Mouse (Mus musculus) CH12.LX (cell line): ENCODE results near the gene Sptbn2. TPM values are rescaled to one million over a fixed set of nuclear protein-coding genes. Genes with fewer than 3 reads are reported as not detected.

ENCODE experiments used
- DNase-seq: peaks from one replicate; pipeline ENCODE4 v3.0.0-alpha.2; 2013; ENCODE audit errors: extremely low read depth
- H3K27ac ChIP-seq: 2 replicates; pipeline ENCODE4 v1.5.1; 2012; ENCODE audit warnings: low read depth, mild to moderate bottlenecking, control low read depth, moderate library complexity; ENCODE audit not compliant: insufficient read depth
- H3K27me3 ChIP-seq: replicated peaks from 2 replicates; pipeline ENCODE3; 2012; ENCODE audit warnings: inconsistent platforms
- H3K36me3 ChIP-seq, 2 experiments: replicated peaks in 1 of 2; 2 replicates each; pipeline versions ENCODE3 to v1.6.1; 2012; ENCODE audit warnings: inconsistent platforms in 1 of 2, low read length in 1 of 2, mild to moderate bottlenecking in 1 of 2, mixed read lengths in 1 of 2, moderate library complexity in 1 of 2; ENCODE audit not compliant: control insufficient read depth in 1 of 2, insufficient read depth in 1 of 2
- H3K4me1 ChIP-seq, 2 experiments: 2 replicates each; pipeline ENCODE4 v1.6.1; 2012; ENCODE audit warnings: inconsistent platforms in 1 of 2, moderate library complexity in 1 of 2; ENCODE audit not compliant: insufficient read depth in 2 of 2, control insufficient read depth in 1 of 2
- H3K4me2 ChIP-seq: 2 replicates; pipeline ENCODE4 v1.6.1; 2012; ENCODE audit warnings: low read depth, mild to moderate bottlenecking, control low read depth; ENCODE audit not compliant: poor library complexity, insufficient read depth, severe bottlenecking
- H3K4me3 ChIP-seq, 3 experiments: fragments of 150-350 bp in 1 of 3; sonication (generic) in 1 of 3; replicated peaks in 1 of 3; 2 replicates each; pipeline versions ENCODE3 to v1.5.1; 2011 to 2012; ENCODE audit warnings: low read depth in 2 of 3, low read length in 2 of 3, mild to moderate bottlenecking in 2 of 3, moderate library complexity in 2 of 3, control low read depth in 1 of 3, improper control_type of control experiment in 1 of 3, inconsistent platforms in 1 of 3, mixed read lengths in 1 of 3; ENCODE audit not compliant: poor library complexity in 1 of 3
- H3K79me2 ChIP-seq: replicated peaks from 2 replicates; pipeline ENCODE4 v1.6.1; 2012; ENCODE audit warnings: mild to moderate bottlenecking, moderate library complexity; ENCODE audit not compliant: control insufficient read depth, poor library complexity, insufficient read depth, severe bottlenecking; ENCODE audit errors: extremely low read depth
- H3K9ac ChIP-seq: 2 replicates; pipeline ENCODE4 v1.6.1; 2012; ENCODE audit warnings: low read depth, mild to moderate bottlenecking, control low read depth, moderate library complexity; ENCODE audit not compliant: insufficient read depth
- H3K9me3 ChIP-seq: replicated peaks from 2 replicates; pipeline ENCODE3; 2012; ENCODE audit warnings: low read length, inconsistent platforms, mixed read lengths
- BHLHE40 ChIP-seq: IDR thresholded peaks from 2 replicates; pipeline ENCODE4 v1.6.1; 2011; ENCODE audit warnings: mild to moderate bottlenecking, low read depth, low read length, improper control_type of control experiment
- ELF1 ChIP-seq: IDR thresholded peaks from 2 replicates; pipeline ENCODE4 v1.6.1; 2014; ENCODE audit warnings: low read depth, mild to moderate bottlenecking, inconsistent platforms, low read length, improper control_type of control experiment
- EP300 ChIP-seq: IDR thresholded peaks from 2 replicates; pipeline ENCODE4 v1.6.1; 2011; ENCODE audit warnings: low read length, improper control_type of control experiment
- ETS1 ChIP-seq: conservative IDR thresholded peaks from 2 replicates; pipeline ENCODE4 v1.6.1; 2012; ENCODE audit warnings: low read depth, mild to moderate bottlenecking, inconsistent platforms, low read length, improper control_type of control experiment, moderate library complexity
- GABPA ChIP-seq: IDR thresholded peaks from 2 replicates; pipeline ENCODE4 v1.6.1; 2012; ENCODE audit warnings: low read depth, low read length, improper control_type of control experiment, inconsistent platforms; ENCODE audit not compliant: insufficient replicate concordance
- HCFC1 ChIP-seq: IDR thresholded peaks from 2 replicates; pipeline ENCODE4 v1.6.1; 2012; ENCODE audit warnings: low read depth, mild to moderate bottlenecking, inconsistent platforms, low read length, improper control_type of control experiment
- JUND ChIP-seq: conservative IDR thresholded peaks from 2 replicates; pipeline ENCODE4 v1.6.1; 2011; ENCODE audit warnings: low read depth, low read length, improper control_type of control experiment
- MAX ChIP-seq: IDR thresholded peaks from 2 replicates; pipeline ENCODE4 v1.6.1; 2011; ENCODE audit warnings: low read length, improper control_type of control experiment
- MEF2A ChIP-seq: IDR thresholded peaks from 2 replicates; pipeline ENCODE4 v1.6.1; 2014; ENCODE audit warnings: low read depth, mild to moderate bottlenecking, inconsistent platforms, low read length, improper control_type of control experiment, borderline replicate concordance
- MXI1 ChIP-seq: IDR thresholded peaks from 2 replicates; pipeline ENCODE4 v1.6.1; 2011; ENCODE audit warnings: mild to moderate bottlenecking, low read depth, low read length, improper control_type of control experiment
- NRF1 ChIP-seq: IDR thresholded peaks from 2 replicates; pipeline ENCODE4 v1.6.1; 2014; ENCODE audit warnings: low read depth, mild to moderate bottlenecking, inconsistent platforms, low read length, improper control_type of control experiment, moderate library complexity
- PAX5 ChIP-seq: IDR thresholded peaks from 2 replicates; pipeline ENCODE4 v1.6.1; 2012; ENCODE audit warnings: low read length, inconsistent platforms, mixed read lengths
- POLR2A ChIP-seq: IDR thresholded peaks from 2 replicates; pipeline ENCODE4 v1.6.1; 2011; ENCODE audit warnings: low read depth, mild to moderate bottlenecking, improper control_type of control experiment, low read length
- POLR2AphosphoS2 ChIP-seq: IDR thresholded peaks from 2 replicates; pipeline ENCODE4 v1.6.1; 2011; ENCODE audit warnings: low read depth, low read length, improper control_type of control experiment
- SIN3A ChIP-seq: IDR thresholded peaks from 2 replicates; pipeline ENCODE4 v1.6.1; 2012; ENCODE audit warnings: low read length, improper control_type of control experiment, inconsistent platforms
- SMC3 ChIP-seq: IDR thresholded peaks from 2 replicates; pipeline ENCODE4 v1.6.1; 2011; ENCODE audit warnings: low read depth, low read length, improper control_type of control experiment
- UBTF ChIP-seq: IDR thresholded peaks from 2 replicates; pipeline ENCODE4 v1.6.1; 2012; ENCODE audit warnings: low read depth, mild to moderate bottlenecking, inconsistent platforms, low read length, improper control_type of control experiment, moderate library complexity
- ZNF384 ChIP-seq: IDR thresholded peaks from 2 replicates; pipeline ENCODE4 v1.6.1; 2012; ENCODE audit warnings: low read depth, low read length, improper control_type of control experiment, inconsistent platforms
- dilution Hi-C: fragments of 300-500 bp; cut with MboI; formaldehyde crosslinking; loops from 2 replicates; pipeline ENCODE4 v1.14.3; 2020; ENCODE audit warnings: low sequenced_read_pairs; ENCODE audit not compliant: extremely low pct_unique_long_range_greater_than_20kb, extremely low pct_ligation_motif_present
- in situ Hi-C: fragments of 300-500 bp; cut with MboI; formaldehyde crosslinking; loops from 3 replicates; pipeline ENCODE4 v1.14.3; 2019; ENCODE audit warnings: low sequenced_read_pairs, low pct_ligation_motif_present, low pct_unique_long_range_greater_than_20kb, mixed read lengths
- polyA plus RNA-seq: library from polyadenylated mRNA; unstranded; fragments of >175 nt; gene quantifications from 2 replicates; pipeline ENCODE4 v1.2.1, GENCODE M21; 2012; ENCODE audit warnings: low read depth; ENCODE audit not compliant: insufficient read length
- total RNA-seq, 2 experiments: library from RNA; depleted of rRNA; stranded (reverse); fragments of 300-350 nt in 1 of 2; fragments of >200 nt in 1 of 2; gene quantifications; 2 replicates each; pipeline ENCODE4 v1.2.3; 2012 to 2014

The Sptbn2 gene
- total and polyA plus RNA-seq, 3 experiments = 0.08 to 2.7 (median 0.24) TPM

DNA sequence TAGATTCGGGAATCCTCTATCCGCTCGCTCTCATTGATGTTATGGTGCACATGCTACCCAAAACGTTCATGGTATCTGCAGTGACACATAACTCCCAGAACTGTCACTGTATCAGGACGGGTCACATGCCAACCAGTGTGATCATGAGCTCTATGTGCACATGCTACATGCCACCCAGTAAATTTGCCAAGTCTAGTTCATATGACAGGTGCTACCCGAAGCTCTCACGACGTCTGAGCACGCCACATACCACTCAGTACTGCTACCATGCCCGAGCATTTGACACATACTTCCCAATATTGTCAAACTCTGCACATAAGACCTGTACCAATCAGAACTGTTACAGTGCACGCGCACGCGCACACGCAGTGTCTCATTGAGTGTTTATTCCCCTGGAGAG lies 9.1 kb downstream of the Sptbn2 start:
- TF ChIP-seq ZNF384 (no peak), POLR2AphosphoS2 (no peak), EP300 (no peak), HCFC1 (no peak), UBTF (no peak), GABPA (no peak), PAX5 (no peak), JUND (no peak), MXI1 (no peak), POLR2A (no peak), MEF2A (no peak), NRF1 (no peak), SIN3A (no peak), MAX (no peak), BHLHE40 (no peak), ETS1 (no peak)
- no peaks in the 10 kb centered on the region for H3K36me3 ChIP-seq
- H3K27me3 ChIP-seq = peaks cover 19% of the 10 kb centered on the region
- H3K9me3 ChIP-seq = no peaks in the 10 kb centered on the region
- in situ Hi-C loops = no loop called here
- H3K4me2 ChIP-seq = peak overlapping the region; percentile 60
- no peak for DNase-seq
- H3K27ac ChIP-seq = no peak overlapping the region
- peaks cover 0 to 6% of the 10 kb centered on the region in 2 experiments; a peak in 2 of 4 replicates for H3K4me1 ChIP-seq
- H3K4me3 ChIP-seq = peak overlapping the region in 2 of 3 experiments; percentile 45 to 48
- dilution Hi-C loops = no loop called here
- no peaks in the 10 kb centered on the region for H3K79me2 ChIP-seq
- peak overlapping the region; percentile 32; the same call in 1 of the 2 replicates for H3K9ac ChIP-seq

DNA sequence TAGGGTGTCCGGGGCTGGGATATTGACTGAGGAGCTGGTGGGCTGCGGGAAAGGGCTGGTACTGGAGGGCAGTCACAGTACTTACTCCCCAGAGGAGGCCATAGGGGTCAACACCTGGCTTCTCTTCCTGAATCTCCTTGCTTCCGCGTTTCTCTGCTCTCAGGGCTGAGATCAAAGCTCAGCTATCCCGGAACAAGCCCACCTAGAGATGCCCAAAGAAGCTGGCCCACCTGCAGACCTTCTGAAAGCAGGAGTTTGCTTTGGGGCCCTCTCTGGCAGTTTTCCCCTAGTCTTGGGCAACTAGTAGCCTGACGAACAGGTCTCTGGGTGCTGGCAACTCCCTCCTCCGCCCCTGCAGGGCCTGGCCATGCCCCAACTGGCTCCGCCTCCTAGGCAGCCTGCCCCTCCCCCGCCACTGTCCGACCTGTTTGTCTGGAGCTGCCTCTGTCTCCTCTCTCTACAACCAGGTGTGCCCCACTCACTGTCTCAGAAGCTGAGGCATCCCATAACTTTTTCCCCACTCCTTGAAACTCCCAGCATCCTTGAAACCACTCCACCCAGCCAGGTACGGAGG lies 9.8 kb downstream of the Sptbn2 start:
- Histone ChIP-seq H3K9me3 (no peaks in the 10 kb centered on the region), H3K27ac (no peak overlapping the region), H3K4me2 (peak overlapping the region; percentile 60), H3K9ac (peak overlapping the region; percentile 32), H3K36me3 (no peaks in the 10 kb centered on the region), H3K4me1 (peaks cover 0 to 6% of the 10 kb centered on the region in 2 experiments; a peak in 2 of 4 replicates), H3K4me3 (peak overlapping the region; percentile 10 to 48 (median 45)), H3K79me2 (no peaks in the 10 kb centered on the region), H3K27me3 (peaks cover 19% of the 10 kb centered on the region)
- in situ Hi-C loops = no loop called here
- no peak for DNase-seq
- TF ChIP-seq POLR2A (peak; percentile 51), JUND (no peak), SMC3 (no peak), BHLHE40 (no peak), ELF1 (peak; percentile 56)
- dilution Hi-C loops = no loop called here
